Mouse (Mus musculus) bone marrow macrophage, adult 2 months (primary cell): ENCODE measurements around the gene Cpne4.

Experiments
- CTCF ChIP-seq: IDR thresholded peaks from 2 replicates; pipeline ENCODE4 v1.5.1; 2012; ENCODE audit warnings: low read depth, mild to moderate bottlenecking, low read length, moderate library complexity
- POLR2A ChIP-seq: IDR thresholded peaks from 2 replicates; pipeline ENCODE4 v1.6.1; 2012; ENCODE audit warnings: mild to moderate bottlenecking, low read depth, low read length, borderline replicate concordance

DNA sequence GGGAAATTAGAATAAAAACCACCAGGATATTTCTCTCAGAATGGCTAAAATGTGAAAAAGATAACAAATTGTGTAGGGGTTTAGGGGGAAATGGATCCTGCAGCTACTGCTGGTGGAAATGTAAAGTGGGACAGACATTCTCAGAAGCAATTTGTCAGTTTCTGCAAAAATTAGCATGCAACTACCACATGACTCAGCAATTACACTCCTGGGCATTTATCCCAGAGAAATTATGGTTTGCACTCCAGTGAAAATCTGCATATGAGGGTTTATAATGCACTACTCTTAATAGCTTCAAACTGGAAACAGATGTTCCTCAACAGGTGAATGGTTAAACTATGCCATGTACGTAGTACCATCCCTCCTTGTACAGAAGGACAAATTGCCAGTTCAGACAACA is 294.2 kb downstream of the Cpne4 start:
- TF ChIP-seq CTCF (no peak), POLR2A (no peak)
